Mouse (Mus musculus) mouse trophoblast stem cell (cell line): Measurements from ENCODE around the gene Srarp.

Experiments used
- in situ Hi-C, 2 experiments: fragments of 300-500 bp; cut with MseI, MboI; formaldehyde crosslinking; loops; 2 replicates in 1 of 2; 3 replicates in 1 of 2; pipeline ENCODE4 v1.15.1; 2025

Gene Srarp

GRCm38 (mm10) chr4:141425484-141426479 is 10.1 kb downstream of the Srarp start:
- in situ Hi-C loops: loop anchor here in 1 of 2 experiments (5.0 kb wide), 1 partner anchor 33 kb away; no protein-coding TSS in a partner anchor

- in situ Hi-C loops: no loop called here
Measured at GRCm38 (mm10) chr4:141423691-141424431, 12.0 kb downstream of the Srarp start.

GRCm38 (mm10) chr4:141423288-141423687 is 12.6 kb downstream of the Srarp start:
- in situ Hi-C loops: no loop called here

DNA sequence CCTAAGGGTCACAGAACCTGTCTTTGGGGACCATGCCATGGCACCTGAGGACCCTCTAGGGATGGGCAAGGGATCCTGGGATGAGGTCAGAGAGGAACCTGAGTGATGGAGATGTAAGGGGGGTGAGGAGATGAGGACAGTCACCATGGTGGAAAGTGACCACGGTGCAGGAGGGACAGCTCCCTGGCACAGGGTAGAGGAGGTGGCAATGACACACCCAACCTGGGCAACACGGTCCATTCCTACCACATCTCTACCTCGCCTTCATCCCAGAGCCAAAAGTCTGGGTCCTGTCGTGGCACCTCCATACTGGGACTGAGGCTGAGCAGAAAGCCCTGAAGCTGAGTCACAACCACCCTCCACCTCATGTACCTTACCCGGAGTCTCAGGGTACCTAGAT is 13.1 kb downstream of the Srarp start:
- in situ Hi-C loops: no loop called here

- in situ Hi-C loops: no loop called here
Measured at GRCm38 (mm10) chr4:141421423-141421822, 14.5 kb downstream of the Srarp start.

DNA sequence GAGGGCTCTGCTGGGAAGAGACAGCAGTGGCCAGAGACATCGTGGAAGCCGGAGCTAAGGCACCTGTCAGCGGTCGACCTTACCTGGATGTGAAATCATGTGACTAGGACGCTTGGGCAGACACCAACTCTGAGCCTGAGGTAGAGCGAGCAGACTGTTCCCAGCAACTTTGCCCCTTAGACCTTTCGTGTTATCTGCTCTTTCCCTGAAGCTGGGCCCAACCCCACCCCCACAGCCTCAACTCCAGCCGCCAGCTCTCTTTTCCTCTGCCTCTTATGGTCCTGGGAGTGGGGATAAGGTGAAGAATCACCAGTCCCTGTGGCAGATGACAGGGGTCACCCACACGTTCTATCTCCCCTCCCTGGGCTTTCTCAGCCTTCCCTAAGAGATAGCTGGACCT is 15.0 kb downstream of the Srarp start:
- in situ Hi-C loops: no loop called here

- in situ Hi-C loops: no loop called here
Measured at GRCm38 (mm10) chr4:141420192-141420829, 15.6 kb downstream of the Srarp start, which contains the start of gene Hspb7. Gene Hspb7, plus strand, starts transcription at chr4:141420779.

DNA sequence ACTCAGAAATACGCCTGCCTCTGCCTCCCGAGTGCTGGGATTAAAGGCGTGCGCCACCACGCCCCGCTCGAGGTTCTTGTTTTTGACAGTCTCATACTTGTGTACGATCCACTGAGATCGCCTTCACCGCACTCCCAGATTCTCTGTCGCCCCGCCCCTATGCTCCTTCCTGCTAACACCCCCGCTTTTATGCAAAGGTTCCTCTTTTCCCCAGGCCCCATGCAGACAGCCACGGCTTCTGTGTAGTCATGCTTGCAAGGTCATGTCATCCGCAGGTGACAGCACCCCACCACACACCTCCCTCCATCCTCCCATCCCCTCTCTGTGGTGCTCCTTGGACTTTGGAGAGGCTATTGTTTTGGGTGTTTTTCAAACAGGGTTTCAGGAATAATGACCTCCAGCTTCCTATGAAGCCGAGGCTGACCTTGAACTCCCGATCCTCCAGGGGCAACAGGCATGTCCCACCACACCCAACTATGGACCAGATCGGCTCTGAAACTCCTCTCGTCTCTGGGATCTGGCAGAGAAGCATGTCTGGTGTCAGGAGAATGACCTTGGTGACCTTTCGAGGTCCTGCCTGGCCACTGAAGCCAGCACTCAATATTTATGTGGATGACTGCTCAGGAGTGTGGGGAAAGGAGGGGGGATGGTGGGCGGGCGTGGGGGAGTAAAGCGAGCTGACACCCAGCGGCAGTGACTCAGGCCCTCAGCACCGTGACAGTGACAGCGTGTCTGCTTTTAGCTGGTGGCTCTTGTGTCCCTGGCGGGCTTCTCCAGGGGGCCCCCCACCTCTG is 16.3 kb downstream of the Srarp start:
- in situ Hi-C loops: no loop called here

- in situ Hi-C loops: no loop called here
Measured at GRCm38 (mm10) chr4:141415924-141416323, 20.0 kb downstream of the Srarp start, which contains the start of gene Clcnkb. Gene Clcnkb, minus strand, starts transcription at chr4:141416014.

DNA sequence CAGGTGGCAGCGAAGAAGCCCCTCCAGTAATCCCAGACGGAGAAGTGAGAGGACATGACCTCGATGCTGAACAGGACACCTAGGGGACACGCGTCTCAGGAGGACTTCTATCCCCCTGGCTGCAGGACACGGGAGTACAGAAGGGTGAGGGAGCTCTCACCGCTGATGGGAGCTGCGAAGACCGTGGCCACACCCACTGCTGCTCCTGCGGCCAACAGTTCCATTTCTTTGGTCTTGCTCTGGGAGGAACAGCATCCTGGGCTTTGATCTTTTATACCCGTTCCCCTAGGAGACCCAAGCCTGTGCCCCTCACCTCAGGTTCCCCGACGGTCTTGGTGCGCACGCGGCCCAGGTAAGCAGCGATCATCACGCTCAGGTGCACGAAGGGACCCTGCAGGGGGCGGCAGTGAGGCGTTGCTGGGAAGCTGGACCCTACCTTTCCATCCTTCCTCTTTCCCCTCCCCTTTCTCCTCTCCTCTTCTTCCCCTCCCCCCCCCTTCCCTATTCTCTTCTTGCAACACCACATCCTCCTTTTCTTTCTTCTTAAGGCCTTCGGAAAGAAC is 24.4 kb downstream of the Srarp start:
- in situ Hi-C loops: no loop called here

GRCm38 (mm10) chr4:141408577-141408976 is 27.3 kb downstream of the Srarp start:
- in situ Hi-C loops: no loop called here

DNA sequence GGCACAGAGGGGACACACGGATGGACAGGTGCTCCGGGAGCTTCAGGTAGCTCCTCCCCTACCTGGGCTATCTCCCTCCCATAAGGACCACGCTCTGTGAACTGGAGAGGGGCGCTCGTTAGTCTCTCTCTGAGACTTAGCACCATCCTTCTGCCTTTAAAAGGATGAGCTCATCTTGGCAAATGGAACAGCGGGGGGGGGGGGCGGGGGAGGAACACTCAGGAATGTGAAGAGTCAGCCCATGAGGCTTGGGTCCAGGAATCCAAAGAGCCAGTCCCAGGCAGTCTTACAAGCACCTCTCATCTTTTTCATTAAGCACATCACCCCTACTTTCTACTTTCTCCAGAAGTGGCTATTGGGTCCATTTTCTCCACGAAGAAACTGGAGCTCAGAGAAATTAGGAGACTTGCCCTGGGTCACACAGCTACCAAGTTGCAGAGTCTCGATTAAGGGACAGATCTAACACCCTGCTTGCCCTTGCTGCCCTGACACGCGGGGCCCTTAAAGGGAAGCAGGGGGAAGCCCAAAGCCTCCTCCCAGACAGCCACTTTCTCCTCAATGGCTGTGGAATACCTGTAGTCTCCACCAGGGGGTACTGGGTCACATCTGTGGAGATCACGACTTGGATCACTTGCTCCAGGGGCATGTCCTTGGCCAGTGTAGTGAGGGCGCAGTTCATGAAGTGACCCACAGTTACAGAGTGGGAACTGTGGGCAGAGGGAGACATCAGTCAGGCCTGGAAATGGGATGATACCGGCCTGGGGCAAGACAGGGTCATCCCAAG is 29.2 kb downstream of the Srarp start:
- in situ Hi-C loops: no loop called here

DNA sequence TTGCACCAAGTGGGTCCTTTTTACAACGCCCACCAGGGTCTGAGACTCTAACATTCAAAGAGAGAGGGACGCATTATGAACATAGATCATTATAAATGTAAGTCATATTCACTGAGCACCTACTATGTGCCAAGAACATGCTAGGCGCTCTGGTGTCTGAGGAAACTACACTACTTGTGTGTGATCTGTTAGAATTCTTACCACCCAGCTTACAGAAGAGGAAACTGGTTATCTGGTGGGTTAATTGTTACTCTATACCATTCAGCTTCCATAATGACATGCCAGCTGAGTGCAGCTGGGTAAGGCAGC is 30.6 kb downstream of the Srarp start:
- in situ Hi-C loops: no loop called here

- in situ Hi-C loops: no loop called here
Measured at GRCm38 (mm10) chr4:141404518-141405313, 31.2 kb downstream of the Srarp start.

DNA sequence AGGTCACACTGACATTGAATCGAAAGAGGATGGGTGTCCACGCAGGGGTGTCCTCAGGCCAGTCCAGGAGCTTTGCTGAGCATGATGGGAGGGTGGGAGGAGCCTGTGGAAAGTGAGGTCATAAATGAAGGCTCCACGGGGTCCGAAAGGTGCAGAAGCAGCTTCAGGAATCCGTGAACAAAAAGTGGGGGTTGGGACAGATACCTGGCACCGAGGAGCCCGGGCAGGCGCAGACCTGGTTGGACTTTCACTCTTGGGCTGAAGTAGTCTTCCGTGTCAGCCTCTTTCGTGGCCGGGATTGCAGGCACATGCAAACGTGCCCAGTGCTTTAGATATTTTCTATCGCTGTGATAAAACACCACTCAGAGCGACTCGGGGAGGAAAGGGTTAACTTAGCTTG is 35.7 kb downstream of the Srarp start:
- in situ Hi-C loops: no loop called here

DNA sequence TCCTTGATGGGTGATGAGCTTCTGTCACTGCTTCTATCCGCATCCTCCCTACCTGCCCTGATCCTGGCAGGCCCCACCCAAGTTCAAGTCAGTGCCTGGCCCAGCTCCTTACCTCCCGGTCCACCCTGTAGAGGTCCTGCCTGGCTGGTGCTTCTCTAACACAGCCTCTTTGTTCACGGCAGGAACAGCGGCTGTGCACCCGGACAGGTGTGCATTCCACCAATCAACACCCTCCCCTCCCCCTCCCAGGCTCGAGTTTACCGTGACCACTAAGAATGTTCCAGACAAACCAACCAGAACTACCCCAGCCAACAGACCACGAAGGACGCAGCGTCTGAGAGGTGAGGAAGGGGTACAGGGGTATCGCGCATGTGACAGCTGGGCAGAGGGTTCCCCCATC is 37.4 kb downstream of the Srarp start, which contains the start of gene Clcnka:
Gene Clcnka, minus strand, starts transcription at position 180 of the 400 bp plus-strand sequence.
- in situ Hi-C loops: no loop called here

DNA sequence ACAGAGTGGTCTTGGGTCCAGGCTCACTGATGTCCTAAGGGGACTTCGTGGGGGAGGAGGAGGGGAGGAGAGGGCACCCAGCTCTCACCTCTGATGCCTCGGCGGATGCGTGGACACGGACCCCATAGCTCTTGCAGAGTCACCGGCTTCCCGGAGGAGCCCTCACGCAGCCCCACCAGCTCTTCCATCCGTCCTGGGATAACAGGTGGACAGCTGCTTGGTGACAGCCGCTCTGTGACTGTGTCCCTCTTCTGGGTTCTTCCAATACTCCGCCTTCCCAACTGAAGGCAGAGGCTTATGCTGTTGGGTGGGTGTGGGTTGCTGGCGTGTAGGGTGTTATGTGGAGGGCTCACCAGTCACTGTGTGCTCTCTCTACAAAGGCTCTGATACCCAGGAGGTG is 38.0 kb downstream of the Srarp start:
- in situ Hi-C loops: no loop called here

DNA sequence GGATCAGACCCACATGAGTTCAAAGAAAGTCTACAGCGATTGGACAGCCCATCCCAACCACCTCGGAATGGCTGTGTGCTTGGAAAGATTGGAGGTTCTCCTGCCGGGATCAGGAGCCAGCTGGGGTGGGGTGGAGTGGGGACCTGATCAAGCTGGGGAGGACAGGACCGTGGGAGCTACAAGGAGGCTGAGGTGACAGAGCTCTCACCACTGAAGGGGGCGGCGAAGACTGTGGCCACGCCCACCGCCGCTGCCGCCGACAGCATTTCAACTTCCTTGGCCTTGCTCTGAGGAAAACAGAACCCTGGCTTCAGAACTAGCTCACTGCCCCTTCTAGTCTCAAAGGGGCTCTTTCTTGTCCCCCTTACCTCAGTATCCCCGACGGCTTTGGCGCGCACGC is 41.2 kb downstream of the Srarp start:
- in situ Hi-C loops: loop anchor here in 1 of 2 experiments (5.0 kb wide), 1 partner anchor 33 kb away; no protein-coding TSS in a partner anchor

DNA sequence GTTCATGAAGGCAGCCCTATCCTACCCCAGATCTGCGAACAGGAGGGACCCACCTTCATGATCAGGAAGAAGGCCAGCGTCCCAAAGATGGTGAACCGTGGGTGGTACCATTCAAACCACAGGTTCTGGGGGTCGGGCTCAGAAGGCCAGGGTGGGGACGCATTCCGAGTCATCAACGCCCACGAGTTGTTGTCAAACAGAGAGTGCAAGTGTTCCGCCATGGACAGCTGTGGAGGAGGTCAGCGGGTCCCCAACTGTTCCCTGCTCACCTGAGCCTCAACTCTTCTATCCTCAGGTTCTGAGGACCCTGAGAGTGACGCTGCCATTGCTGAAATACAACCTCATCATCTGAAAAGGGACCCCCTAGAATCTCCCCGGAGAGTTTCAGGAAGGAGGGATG is 44.6 kb downstream of the Srarp start:
- in situ Hi-C loops: loop anchor here in 1 of 2 experiments (5.0 kb wide), 1 partner anchor 36 kb away; no protein-coding TSS in a partner anchor
